Mouse (Mus musculus) forebrain, embryonic 15.5 days (tissue): ENCODE data around the gene Zfp488. TPM values are rescaled to one million over a fixed set of nuclear protein-coding genes. Genes with fewer than 3 reads are reported as not detected.

Source experiments
- ATAC-seq: fragments of 200-750 bp; cut with Nextera tagmentation; replicated peaks from 2 replicates; pipeline ENCODE4 v1.8.0; 2017; ENCODE audit warnings: mild to moderate bottlenecking, moderate TSS enrichment, moderate library complexity
- H3K27ac ChIP-seq: fragments of 300-500 bp; sonication (generic); replicated peaks from 2 replicates; pipeline ENCODE4 v1.5.1; 2015; ENCODE audit warnings: mild to moderate bottlenecking, inconsistent platforms
- H3K27me3 ChIP-seq: fragments of 300-500 bp; sonication (generic); 2 replicates; pipeline ENCODE4 v1.6.1; 2015; ENCODE audit warnings: inconsistent platforms
- H3K36me3 ChIP-seq: fragments of 300-500 bp; sonication (generic); 2 replicates; pipeline ENCODE4 v1.6.1; 2015; ENCODE audit warnings: mild to moderate bottlenecking, inconsistent platforms
- H3K4me1 ChIP-seq: fragments of 300-500 bp; sonication (generic); 2 replicates; pipeline ENCODE4 v1.6.1; 2015; ENCODE audit warnings: inconsistent platforms
- H3K4me2 ChIP-seq: fragments of 300-500 bp; sonication (generic); replicated peaks from 2 replicates; pipeline ENCODE4 v1.6.1; 2015; ENCODE audit warnings: mild to moderate bottlenecking, inconsistent platforms
- H3K4me3 ChIP-seq: fragments of 300-500 bp; sonication (generic); 2 replicates; pipeline ENCODE4 v1.5.1; 2015; ENCODE audit warnings: mild to moderate bottlenecking, inconsistent platforms
- H3K9ac ChIP-seq: fragments of 300-500 bp; sonication (generic); replicated peaks from 2 replicates; pipeline ENCODE4 v1.6.1; 2015; ENCODE audit warnings: mild to moderate bottlenecking, inconsistent platforms
- H3K9me3 ChIP-seq: fragments of 300-500 bp; sonication (generic); 2 replicates; pipeline ENCODE4 v1.6.1; 2016; ENCODE audit warnings: inconsistent platforms
- WGBS: fragments of 180-500 bp; shearing (Covaris S2); methylation state at CpG from one replicate; pipeline ENCODE4 v1.1.7; 2015; ENCODE audit warnings: mixed read lengths; 5-methylcytosine and 5-hydroxymethylcytosine counted together
- polyA plus RNA-seq: library from polyadenylated mRNA; unstranded; fragments of >200 nt; fragmentation: Nextera tagmentation; extraction: Ambion mirVana; gene quantifications from 2 replicates; pipeline ENCODE4 v1.2.1, GENCODE M21; 2015

The Zfp488 gene
- 0.13 and 0.19 TPM in 2 replicates for polyA plus RNA-seq

GRCm38 (mm10) chr14:33978604-33979059, at the start of gene Zfp488:
TSS of gene Zfp488 (minus strand) at chr14:33978764.
- Histone ChIP-seq H3K9me3 (no peaks in the 10 kb centered on the region), H3K27ac (no peak within 1 kb of the TSS), H3K9ac (peak within 1 kb of the TSS; percentile 32), H3K4me3 (peak within 1 kb of the TSS; percentile 40), H3K36me3 (no peaks in the 10 kb centered on the region), H3K4me1 (peaks cover 8% of the 10 kb centered on the region), H3K27me3 (0 out of 2 replicates have a peak, but pooled peaks cover 3% of the 10 kb centered on the region), H3K4me2 (peak within 1 kb of the TSS; percentile 77)
- ATAC-seq = 0 out of 2 replicates have a peak, but pooled peaks have one; percentile 55
- WGBS = 2% methylated on average over 25 of the region's 25 CpGs

- peaks cover 7% of the 10 kb centered on the region; the same call in 1 of the 2 replicates for H3K9me3 ChIP-seq
- H3K36me3 ChIP-seq = no peaks in the 10 kb centered on the region
- H3K27me3 ChIP-seq = no peaks in the 10 kb centered on the region
- H3K4me2 ChIP-seq = no peak overlapping the region
- ATAC-seq = no peak
- H3K4me3 ChIP-seq = no peak overlapping the region
- H3K27ac ChIP-seq = no peak overlapping the region
- H3K9ac ChIP-seq = no peak overlapping the region
- WGBS = 81% methylated on average over 2 of the region's 2 CpGs
- H3K4me1 ChIP-seq = no peaks in the 10 kb centered on the region
Measured at GRCm38 (mm10) chr14:34026710-34027109, 48.1 kb upstream of the Zfp488 start.

DNA sequence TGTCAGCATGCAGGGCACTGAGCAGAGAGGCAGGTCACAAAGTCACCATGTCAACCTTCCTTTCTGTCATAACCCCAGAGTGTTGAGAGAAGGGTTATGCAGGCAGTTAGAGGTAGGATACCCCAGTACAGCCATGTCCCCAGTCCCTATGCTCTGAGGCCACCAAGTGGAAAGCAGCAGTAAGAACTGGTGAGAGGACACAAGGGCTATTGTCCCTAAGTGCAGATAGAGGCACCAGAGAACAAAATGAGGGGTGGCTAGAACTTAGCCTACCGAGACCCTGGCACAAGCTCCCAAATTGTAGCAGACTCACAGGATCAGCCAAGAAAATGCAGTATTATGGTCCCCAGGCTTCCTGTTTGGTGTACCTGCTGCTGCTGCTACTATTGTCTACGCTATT, 38.4 kb upstream of the Zfp488 start:
- H3K27ac ChIP-seq = no peak overlapping the region
- no peaks in the 10 kb centered on the region for H3K9me3 ChIP-seq
- H3K27me3 ChIP-seq = no peaks in the 10 kb centered on the region
- H3K36me3 ChIP-seq = no peaks in the 10 kb centered on the region
- no peak overlapping the region for H3K4me3 ChIP-seq
- no peaks in the 10 kb centered on the region for H3K4me1 ChIP-seq
- H3K4me2 ChIP-seq = no peak overlapping the region
- no peak overlapping the region for H3K9ac ChIP-seq
- 92% methylated on average over 2 of the region's 2 CpGs for WGBS
- no peak for ATAC-seq

DNA sequence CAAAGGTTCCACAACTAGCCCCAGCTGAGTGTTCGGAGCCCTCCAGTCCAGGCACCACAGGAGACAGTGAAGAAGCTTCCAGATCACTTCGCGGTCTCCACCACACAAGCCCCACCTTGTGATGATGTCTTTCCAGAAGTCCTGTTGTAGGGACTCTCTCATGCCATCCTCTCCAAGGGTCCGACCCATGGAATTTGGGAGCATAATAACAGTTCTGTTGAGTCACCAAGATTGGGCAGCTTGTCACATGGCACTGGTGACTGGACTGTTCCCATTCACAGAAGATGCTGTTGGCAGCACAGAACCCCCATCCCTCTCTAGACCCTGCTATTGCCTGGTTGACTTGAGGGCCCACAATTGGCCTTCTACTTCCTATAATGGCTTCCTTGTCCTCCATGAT, 37.8 kb upstream of the Zfp488 start, which contains the start of gene Gm5460:
Gene Gm5460, plus strand, starts transcription at position 378 of the 400 bp plus-strand sequence.
- Histone ChIP-seq H3K4me2 (no peak within 1 kb of the TSS), H3K9ac (no peak within 1 kb of the TSS), H3K27ac (no peak within 1 kb of the TSS), H3K27me3 (no peaks in the 10 kb centered on the region), H3K9me3 (no peaks in the 10 kb centered on the region), H3K4me1 (no peaks in the 10 kb centered on the region), H3K4me3 (no peak within 1 kb of the TSS), H3K36me3 (no peaks in the 10 kb centered on the region)
- ATAC-seq = no peak
- WGBS = 89% methylated on average over 4 of the region's 4 CpGs

- Histone ChIP-seq H3K4me2 (no peak within 1 kb of the TSS), H3K36me3 (no peaks in the 10 kb centered on the region), H3K9ac (no peak within 1 kb of the TSS), H3K4me1 (no peaks in the 10 kb centered on the region), H3K4me3 (no peak within 1 kb of the TSS), H3K9me3 (no peaks in the 10 kb centered on the region), H3K27me3 (no peaks in the 10 kb centered on the region), H3K27ac (no peak within 1 kb of the TSS)
- 95% methylated on average over 3 of the region's 3 CpGs for WGBS
- no peak for ATAC-seq
Measured at GRCm38 (mm10) chr14:34015063-34015462, 36.5 kb upstream of the Zfp488 start, which contains the start of gene Gm30083. TSS of gene Gm30083 (minus strand) at chr14:34015182.

GRCm38 (mm10) chr14:34002358-34002757, 23.8 kb upstream of the Zfp488 start:
- Histone ChIP-seq H3K36me3 (no peaks in the 10 kb centered on the region), H3K27ac (no peak overlapping the region), H3K9me3 (no peaks in the 10 kb centered on the region), H3K4me2 (no peak overlapping the region), H3K27me3 (no peaks in the 10 kb centered on the region), H3K4me3 (no peak overlapping the region), H3K9ac (no peak overlapping the region), H3K4me1 (0 out of 2 replicates have a peak, but pooled peaks cover 2% of the 10 kb centered on the region)
- WGBS = 90% methylated on average over 5 of the region's 5 CpGs
- ATAC-seq = no peak

- Histone ChIP-seq H3K27ac (no peak overlapping the region), H3K9ac (no peak overlapping the region), H3K9me3 (no peaks in the 10 kb centered on the region), H3K4me2 (no peak overlapping the region), H3K4me3 (no peak overlapping the region), H3K36me3 (no peaks in the 10 kb centered on the region), H3K27me3 (no peaks in the 10 kb centered on the region), H3K4me1 (0 out of 2 replicates have a peak, but pooled peaks cover 3% of the 10 kb centered on the region)
- no peak for ATAC-seq
Measured at GRCm38 (mm10) chr14:34001445-34001844, 22.9 kb upstream of the Zfp488 start.

GRCm38 (mm10) chr14:34000076-34000475, 21.5 kb upstream of the Zfp488 start:
- Histone ChIP-seq H3K4me2 (no peak overlapping the region), H3K27ac (no peak overlapping the region), H3K9me3 (no peaks in the 10 kb centered on the region), H3K27me3 (no peaks in the 10 kb centered on the region), H3K4me1 (0 out of 2 replicates have a peak, but pooled peaks cover 3% of the 10 kb centered on the region), H3K36me3 (no peaks in the 10 kb centered on the region), H3K4me3 (no peak overlapping the region), H3K9ac (no peak overlapping the region)
- ATAC-seq = no peak

DNA sequence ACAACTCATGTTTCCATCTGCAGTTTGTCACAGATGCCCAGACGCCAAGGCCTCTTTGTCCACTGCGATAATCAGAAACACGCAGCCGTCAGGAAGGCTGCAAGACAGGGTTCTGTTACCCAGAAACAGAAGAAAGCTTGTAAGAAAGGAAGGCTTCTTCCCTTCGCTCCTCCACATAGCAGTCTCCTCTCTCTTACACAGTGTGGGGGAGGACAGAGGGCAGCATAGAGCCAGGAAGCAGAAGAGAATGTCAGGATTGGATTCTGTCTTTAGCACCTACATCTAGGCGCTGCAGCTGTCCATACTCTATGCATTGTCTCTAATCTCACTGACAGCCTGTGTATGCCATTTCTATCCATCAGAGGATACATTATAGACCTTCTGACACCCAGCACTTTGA, 18.9 kb upstream of the Zfp488 start:
- no peak overlapping the region for H3K9ac ChIP-seq
- no peak overlapping the region for H3K27ac ChIP-seq
- 0 out of 2 replicates have a peak, but pooled peaks cover 3% of the 10 kb centered on the region for H3K4me1 ChIP-seq
- no peaks in the 10 kb centered on the region for H3K9me3 ChIP-seq
- no peak overlapping the region for H3K4me3 ChIP-seq
- H3K36me3 ChIP-seq = no peaks in the 10 kb centered on the region
- no peaks in the 10 kb centered on the region for H3K27me3 ChIP-seq
- WGBS = 65% methylated on average over 6 of the region's 6 CpGs
- no peak for ATAC-seq
- H3K4me2 ChIP-seq = no peak overlapping the region

DNA sequence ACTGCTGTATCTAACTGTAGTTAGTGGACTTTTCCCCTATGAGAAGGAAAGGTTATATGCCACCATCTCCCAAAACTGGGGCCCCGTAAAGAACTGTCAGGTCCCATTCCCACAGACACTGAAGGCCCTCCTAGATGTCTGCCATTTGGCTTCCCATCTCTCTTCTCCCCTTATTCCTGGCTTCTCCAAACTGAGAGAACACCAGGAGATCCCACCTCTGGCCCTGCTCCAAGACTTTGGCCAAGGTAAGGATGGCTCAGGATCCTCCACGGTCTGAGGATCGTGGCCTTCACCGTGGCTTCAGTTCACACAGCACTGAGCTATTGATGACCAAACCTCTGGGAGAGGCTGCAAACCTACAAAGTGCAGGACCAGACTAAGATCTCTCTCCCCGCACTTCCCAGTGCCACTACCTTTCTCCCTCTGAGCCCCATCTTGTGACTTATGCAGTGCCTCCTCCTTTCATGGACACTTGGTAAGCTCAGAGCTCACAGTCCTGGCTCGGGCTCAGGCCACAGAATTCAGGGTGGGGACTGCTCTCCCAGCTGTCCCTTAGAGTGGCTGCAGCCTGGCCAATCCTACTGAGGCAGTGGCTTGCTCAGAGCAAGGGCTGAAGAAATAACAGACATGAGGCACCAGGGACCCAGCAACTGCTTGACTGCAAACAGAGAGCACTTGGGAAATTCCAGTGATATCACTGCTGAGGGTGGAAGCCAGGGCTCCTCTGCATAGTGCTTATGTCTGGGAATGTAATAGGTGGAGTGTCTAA, 15.1 kb upstream of the Zfp488 start:
- ATAC-seq = no peak
- 88% methylated on average over 6 of the region's 6 CpGs for WGBS

GRCm38 (mm10) chr14:33993051-33993450, 14.5 kb upstream of the Zfp488 start:
- no peak overlapping the region for H3K4me3 ChIP-seq
- H3K4me2 ChIP-seq = no peak overlapping the region
- no peaks in the 10 kb centered on the region for H3K36me3 ChIP-seq
- ATAC-seq = no peak
- 0 out of 2 replicates have a peak, but pooled peaks cover 3% of the 10 kb centered on the region for H3K4me1 ChIP-seq
- 91% methylated on average over 9 of the region's 9 CpGs for WGBS
- no peaks in the 10 kb centered on the region for H3K27me3 ChIP-seq
- no peak overlapping the region for H3K27ac ChIP-seq
- no peak overlapping the region for H3K9ac ChIP-seq
- H3K9me3 ChIP-seq = no peaks in the 10 kb centered on the region

More for the DNA sequence above, 15.1 kb upstream of the Zfp488 start:
- Histone ChIP-seq H3K27me3 (no peaks in the 10 kb centered on the region), H3K9me3 (no peaks in the 10 kb centered on the region), H3K4me1 (0 out of 2 replicates have a peak, but pooled peaks cover 3% of the 10 kb centered on the region), H3K4me2 (no peak overlapping the region), H3K9ac (no peak overlapping the region), H3K36me3 (no peaks in the 10 kb centered on the region), H3K27ac (no peak overlapping the region), H3K4me3 (no peak overlapping the region)

- no peak overlapping the region for H3K27ac ChIP-seq
- H3K4me2 ChIP-seq = no peak overlapping the region
- no peaks in the 10 kb centered on the region for H3K27me3 ChIP-seq
- no peak overlapping the region for H3K4me3 ChIP-seq
- no peaks in the 10 kb centered on the region for H3K4me1 ChIP-seq
- no peak overlapping the region for H3K9ac ChIP-seq
- H3K9me3 ChIP-seq = no peaks in the 10 kb centered on the region
- WGBS = 83% methylated on average over 4 of the region's 4 CpGs
- ATAC-seq = no peak
- H3K36me3 ChIP-seq = no peaks in the 10 kb centered on the region
Measured at GRCm38 (mm10) chr14:33991971-33992370, 13.4 kb upstream of the Zfp488 start.
